Mouse (Mus musculus) embryonic facial prominence, embryonic 14.5 days (tissue): ENCODE measurements around the gene Daglb. TPM values are rescaled to one million over a fixed set of nuclear protein-coding genes. Genes with fewer than 3 reads are reported as not detected.

Source experiments
- ATAC-seq: fragments of 200-750 bp; cut with Nextera tagmentation; 2 replicates; pipeline ENCODE4 v1.8.0; 2017; ENCODE audit warnings: low read depth, moderate number of reproducible peaks, moderate TSS enrichment
- DNase-seq: peaks from one replicate; pipeline ENCODE4 v3.0.0-alpha.2; 2015; ENCODE audit warnings: low spot score
- H3K27ac ChIP-seq: fragments of 300-500 bp; sonication (generic); replicated peaks from 2 replicates; pipeline ENCODE4 v1.5.1; 2014; ENCODE audit warnings: low read depth, mild to moderate bottlenecking, low read length, moderate library complexity
- H3K27me3 ChIP-seq: fragments of 300-500 bp; sonication (generic); replicated peaks from 2 replicates; pipeline ENCODE4 v1.6.1; 2014; ENCODE audit warnings: low read length; ENCODE audit not compliant: control insufficient read depth, insufficient read depth
- H3K36me3 ChIP-seq: fragments of 300-500 bp; sonication (generic); 2 replicates; pipeline ENCODE4 v1.6.1; 2014; ENCODE audit warnings: low read length, mixed read lengths; ENCODE audit not compliant: control insufficient read depth, insufficient read depth
- H3K4me1 ChIP-seq: fragments of 300-500 bp; sonication (generic); 2 replicates; pipeline ENCODE4 v1.6.1; 2014; ENCODE audit warnings: antibody characterized with exemption, low read length; ENCODE audit not compliant: control insufficient read depth, insufficient read depth
- H3K4me2 ChIP-seq: fragments of 300-500 bp; sonication (generic); 2 replicates; pipeline ENCODE4 v1.6.1; 2014; ENCODE audit warnings: low read depth, mild to moderate bottlenecking, low read length, moderate library complexity, mixed read lengths
- H3K4me3 ChIP-seq: fragments of 300-500 bp; sonication (generic); 2 replicates; pipeline ENCODE4 v1.5.1; 2014; ENCODE audit warnings: low read depth, mild to moderate bottlenecking, low read length
- H3K9ac ChIP-seq: fragments of 300-500 bp; sonication (generic); 2 replicates; pipeline ENCODE4 v1.6.1; 2014; ENCODE audit warnings: low read depth, mild to moderate bottlenecking, low read length, moderate library complexity, mixed read lengths
- H3K9me3 ChIP-seq: fragments of 300-500 bp; sonication (generic); 2 replicates; pipeline ENCODE4 v1.6.1; 2016; ENCODE audit warnings: low read length; ENCODE audit not compliant: control insufficient read depth
- WGBS: fragments of 180-500 bp; shearing (Covaris S2); extraction: QIAGEN DNeasy Blood & Tissue Kit; methylation state at CpG from one replicate; pipeline ENCODE4 v1.1.7; 2014; 5-methylcytosine and 5-hydroxymethylcytosine counted together
- polyA plus RNA-seq: library from polyadenylated mRNA; unstranded; fragments of >200 nt; fragmentation: Nextera tagmentation; extraction: Ambion mirVana; gene quantifications from 2 replicates; pipeline ENCODE4 v1.2.1, GENCODE M21; 2014

Gene Daglb
- polyA plus RNA-seq, 1 experiment from 2014 or later: 7.6 TPM

GRCm38 (mm10) chr5:143504453-143504852 lies 40.1 kb downstream of the Daglb start:
- Histone ChIP-seq H3K27me3 (no peaks in the 10 kb centered on the region), H3K36me3 (peaks cover 53% of the 10 kb centered on the region), H3K4me3 (no peak overlapping the region), H3K9ac (no peak overlapping the region), H3K27ac (no peak overlapping the region), H3K4me2 (no peak overlapping the region), H3K4me1 (peaks cover 19% of the 10 kb centered on the region), H3K9me3 (no peaks in the 10 kb centered on the region)
- no peak for ATAC-seq
- peak; percentile 33 for DNase-seq
- 75% methylated on average over 3 of the region's 3 CpGs for WGBS

- Histone ChIP-seq H3K27ac (no peak overlapping the region), H3K9me3 (no peaks in the 10 kb centered on the region), H3K9ac (no peak overlapping the region), H3K36me3 (peaks cover 58% of the 10 kb centered on the region), H3K27me3 (no peaks in the 10 kb centered on the region), H3K4me2 (no peak overlapping the region), H3K4me3 (no peak overlapping the region), H3K4me1 (peaks cover 20% of the 10 kb centered on the region)
- ATAC-seq (no peak), DNase-seq (no peak)
- WGBS: 84% methylated on average over 8 of the region's 8 CpGs
These were observed 40.7 kb downstream of the Daglb start for GRCm38 (mm10) chr5:143505056-143505455.

GRCm38 (mm10) chr5:143505545-143505944 lies 41.2 kb downstream of the Daglb start:
- H3K4me3 ChIP-seq: no peak overlapping the region
- H3K9ac ChIP-seq: no peak overlapping the region
- H3K36me3 ChIP-seq: peaks cover 58% of the 10 kb centered on the region
- peaks cover 20% of the 10 kb centered on the region for H3K4me1 ChIP-seq
- no peak overlapping the region for H3K4me2 ChIP-seq
- WGBS: 78% methylated on average over 7 of the region's 7 CpGs
- DNase-seq (no peak), ATAC-seq (no peak)
- no peaks in the 10 kb centered on the region for H3K27me3 ChIP-seq
- H3K27ac ChIP-seq: no peak overlapping the region
- H3K9me3 ChIP-seq: no peaks in the 10 kb centered on the region

- Histone ChIP-seq H3K27me3 (no peaks in the 10 kb centered on the region), H3K4me1 (peaks cover 20% of the 10 kb centered on the region), H3K9ac (no peak overlapping the region), H3K27ac (no peak overlapping the region; the same call in 1 of the 2 replicates), H3K9me3 (no peaks in the 10 kb centered on the region), H3K4me2 (no peak overlapping the region), H3K4me3 (no peak overlapping the region), H3K36me3 (peaks cover 68% of the 10 kb centered on the region)
- DNase-seq (no peak), ATAC-seq (no peak)
- WGBS: 65% methylated on average over 9 of the region's 9 CpGs
These were observed 44.9 kb downstream of the Daglb start for GRCm38 (mm10) chr5:143509294-143509693.

- H3K4me1 ChIP-seq: peaks cover 20% of the 10 kb centered on the region
- DNase-seq: no peak
These were observed 45.4 kb downstream of the Daglb start for GRCm38 (mm10) chr5:143509737-143510136.

GRCm38 (mm10) chr5:143511577-143511976 lies 47.2 kb downstream of the Daglb start:
- Histone ChIP-seq H3K4me1 (peaks cover 20% of the 10 kb centered on the region), H3K27ac (0 out of 2 replicates have a peak overlapping the region, but pooled peaks have one; percentile 17), H3K36me3 (peaks cover 70% of the 10 kb centered on the region), H3K4me3 (no peak overlapping the region), H3K4me2 (no peak overlapping the region), H3K9me3 (no peaks in the 10 kb centered on the region), H3K27me3 (no peaks in the 10 kb centered on the region), H3K9ac (no peak overlapping the region)
- DNase-seq (peak; percentile 41), ATAC-seq (no peak)
- 68% methylated on average over 4 of the region's 4 CpGs for WGBS

More at GRCm38 (mm10) chr5:143509737-143510136, 45.4 kb downstream of the Daglb start:
- Histone ChIP-seq H3K9me3 (no peaks in the 10 kb centered on the region), H3K4me3 (no peak overlapping the region), H3K36me3 (peaks cover 69% of the 10 kb centered on the region), H3K27me3 (no peaks in the 10 kb centered on the region), H3K9ac (no peak overlapping the region), H3K27ac (no peak overlapping the region), H3K4me2 (no peak overlapping the region)
- WGBS: 68% methylated on average over 11 of the region's 11 CpGs
- no peak for ATAC-seq

- Histone ChIP-seq H3K4me2 (no peak overlapping the region), H3K4me1 (peaks cover 20% of the 10 kb centered on the region), H3K9me3 (no peaks in the 10 kb centered on the region), H3K9ac (no peak overlapping the region), H3K4me3 (no peak overlapping the region), H3K27me3 (no peaks in the 10 kb centered on the region), H3K36me3 (peaks cover 71% of the 10 kb centered on the region), H3K27ac (0 out of 2 replicates have a peak overlapping the region, but pooled peaks have one; percentile 17)
- ATAC-seq (no peak), DNase-seq (no peak)
- 81% methylated on average over 4 of the region's 4 CpGs for WGBS
These were observed 47.9 kb downstream of the Daglb start for GRCm38 (mm10) chr5:143512305-143512704.

GRCm38 (mm10) chr5:143514878-143515277 lies 50.5 kb downstream of the Daglb start:
- ATAC-seq: no peak
- 91% methylated on average over 5 of the region's 5 CpGs for WGBS
- H3K36me3 ChIP-seq: peaks cover 65% of the 10 kb centered on the region

GRCm38 (mm10) chr5:143517005-143517404 lies 52.6 kb downstream of the Daglb start:
- Histone ChIP-seq H3K27ac (no peak overlapping the region), H3K9me3 (no peaks in the 10 kb centered on the region)
- 89% methylated on average over 11 of the region's 11 CpGs for WGBS

More at GRCm38 (mm10) chr5:143514878-143515277, 50.5 kb downstream of the Daglb start:
- Histone ChIP-seq H3K4me2 (no peak overlapping the region), H3K4me3 (no peak overlapping the region), H3K4me1 (peaks cover 8% of the 10 kb centered on the region; the same call in 1 of the 2 replicates), H3K9me3 (no peaks in the 10 kb centered on the region), H3K9ac (no peak overlapping the region), H3K27ac (no peak overlapping the region), H3K27me3 (no peaks in the 10 kb centered on the region)
- no peak for DNase-seq

More at GRCm38 (mm10) chr5:143517005-143517404, 52.6 kb downstream of the Daglb start:
- DNase-seq (no peak), ATAC-seq (no peak)
- Histone ChIP-seq H3K9ac (no peak overlapping the region), H3K4me2 (no peak overlapping the region), H3K4me3 (no peak overlapping the region), H3K36me3 (peaks cover 51% of the 10 kb centered on the region), H3K4me1 (peaks cover 8% of the 10 kb centered on the region; the same call in 1 of the 2 replicates), H3K27me3 (no peaks in the 10 kb centered on the region)
